Mouse (Mus musculus): ENCODE measurements around the gene Otud7b.
"Not testable (repeated sequence)": the region's sequence is repeated elsewhere in the genome, so short reads cannot be mapped to it uniquely, and the experiment has no call there.

Gene Otud7b

DNA sequence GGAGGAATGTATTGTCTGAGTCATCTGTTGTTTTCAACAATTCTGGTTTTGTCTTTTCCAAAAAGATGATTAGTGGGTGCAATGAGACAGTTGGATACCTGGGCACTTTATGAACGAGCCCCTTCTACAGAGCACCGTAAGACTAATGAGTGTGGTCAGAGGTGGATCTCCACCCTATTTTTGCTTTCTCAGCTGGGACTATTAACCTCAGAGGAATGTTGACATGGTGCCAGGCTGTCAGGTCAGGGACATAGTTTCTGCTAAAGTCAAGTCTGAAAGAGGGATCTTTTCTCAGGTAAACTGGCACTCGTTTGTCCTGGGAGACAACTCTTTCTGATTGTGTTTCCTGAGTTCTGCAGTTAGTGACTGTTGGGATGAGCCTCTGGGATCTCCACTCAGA lies 30.7 kb downstream of the Otud7b start:
- no peak for DNase-seq (ENCODE audit: low read depth, low spot score)

DNA sequence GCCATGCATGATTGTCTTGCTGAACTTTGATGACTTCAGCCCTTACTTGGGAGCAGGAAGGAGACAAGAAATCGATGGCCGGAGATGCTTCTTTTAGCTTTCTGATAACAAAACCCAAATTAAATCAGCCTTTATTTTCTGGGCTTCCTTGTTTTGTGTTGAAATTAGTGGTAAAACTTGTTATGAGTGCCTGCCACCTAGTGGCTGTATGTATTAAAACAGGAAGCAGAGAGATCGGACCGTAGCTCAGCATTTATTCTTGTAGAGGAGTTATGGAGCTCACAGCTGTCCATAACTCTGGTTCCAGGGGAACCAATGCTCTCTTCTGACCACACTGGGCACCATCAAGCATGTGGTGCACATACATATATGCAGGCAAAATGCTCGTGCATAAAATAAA lies 43.6 kb downstream of the Otud7b start:
- peak; percentile 62 for DNase-seq (ENCODE audit: low read depth, low spot score)

DNA sequence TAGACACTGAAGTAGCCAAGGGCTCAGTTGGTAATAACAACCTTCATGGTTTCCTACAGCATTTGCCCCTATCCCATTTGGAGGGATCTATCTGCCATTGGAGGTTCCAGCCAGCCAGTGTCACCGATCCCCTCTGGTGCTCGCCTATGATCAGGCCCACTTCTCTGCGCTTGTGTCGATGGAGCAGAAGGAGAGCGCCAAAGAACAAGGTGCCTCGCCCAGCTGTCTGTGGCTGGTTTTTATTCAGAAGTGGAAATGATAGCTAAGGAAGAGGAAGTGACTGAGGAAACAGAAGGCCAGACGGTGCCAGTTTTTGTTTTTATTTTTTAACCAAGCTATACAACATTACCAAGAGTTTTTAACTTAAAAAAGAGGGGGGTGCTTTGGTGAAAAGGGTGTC lies 47.5 kb downstream of the Otud7b start:
- DNase-seq (ENCODE audit: low read depth, low spot score): no peak

DNA sequence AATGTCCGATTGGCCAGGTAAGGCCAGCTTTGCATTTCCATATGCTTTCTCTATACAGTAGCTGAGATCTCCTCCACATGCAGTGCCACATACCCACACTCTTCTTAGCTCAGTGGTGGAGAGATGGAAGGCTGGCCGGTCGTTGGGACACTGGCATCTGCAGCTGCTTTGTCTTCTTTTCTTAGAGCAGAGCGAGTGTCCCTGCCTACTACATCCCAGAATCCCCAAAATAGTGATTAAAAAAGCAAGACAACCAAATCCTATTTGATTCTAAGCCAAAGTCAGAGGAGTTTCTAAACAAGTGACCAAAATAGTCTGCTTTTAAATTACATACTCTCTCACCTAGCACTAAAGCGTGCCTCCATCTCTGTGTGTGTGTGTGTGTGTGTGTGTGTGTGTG lies 48.3 kb downstream of the Otud7b start:
- no peak for DNase-seq (ENCODE audit: low read depth, low spot score)

DNA sequence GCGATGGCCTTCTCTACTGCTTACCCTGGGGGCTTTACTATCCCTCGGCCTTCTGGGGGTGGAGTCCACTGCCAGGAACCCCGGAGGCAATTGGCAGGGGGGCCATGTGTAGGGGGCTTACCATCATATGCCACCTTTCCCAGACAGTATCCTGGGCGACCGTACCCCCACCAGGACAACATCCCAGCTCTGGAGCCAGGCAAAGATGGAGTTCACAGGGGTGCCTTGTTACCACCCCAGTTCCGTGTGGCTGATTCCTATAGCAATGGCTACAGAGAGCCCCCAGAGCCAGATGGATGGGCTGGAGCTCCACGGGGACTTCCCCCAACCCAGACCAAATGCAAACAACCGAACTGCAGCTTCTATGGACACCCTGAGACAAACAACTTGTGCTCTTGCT lies 51.2 kb downstream of the Otud7b start:
- DNase-seq (ENCODE audit: low read depth, low spot score): no peak

DNA sequence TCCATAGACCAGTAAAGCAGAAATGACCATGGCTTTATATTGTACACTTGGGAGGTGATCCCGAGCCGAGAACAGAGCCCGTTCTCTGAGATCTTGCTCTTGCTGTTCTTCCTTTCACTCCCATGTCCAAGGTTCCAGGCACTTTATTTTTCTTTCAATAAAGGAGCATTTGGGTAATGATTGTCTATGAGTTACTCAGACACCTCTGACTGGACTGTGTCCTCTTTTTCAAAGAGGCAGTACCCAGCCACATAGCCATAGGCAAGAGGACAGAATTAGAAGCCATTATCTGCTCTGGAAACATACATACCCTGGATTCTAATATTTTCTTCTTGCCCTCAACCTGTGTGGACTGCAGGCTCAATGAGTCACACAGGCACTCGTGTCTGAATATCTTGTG lies 55.5 kb downstream of the Otud7b start:
- DNase-seq (ENCODE audit: low read depth, low spot score): no peak

DNA sequence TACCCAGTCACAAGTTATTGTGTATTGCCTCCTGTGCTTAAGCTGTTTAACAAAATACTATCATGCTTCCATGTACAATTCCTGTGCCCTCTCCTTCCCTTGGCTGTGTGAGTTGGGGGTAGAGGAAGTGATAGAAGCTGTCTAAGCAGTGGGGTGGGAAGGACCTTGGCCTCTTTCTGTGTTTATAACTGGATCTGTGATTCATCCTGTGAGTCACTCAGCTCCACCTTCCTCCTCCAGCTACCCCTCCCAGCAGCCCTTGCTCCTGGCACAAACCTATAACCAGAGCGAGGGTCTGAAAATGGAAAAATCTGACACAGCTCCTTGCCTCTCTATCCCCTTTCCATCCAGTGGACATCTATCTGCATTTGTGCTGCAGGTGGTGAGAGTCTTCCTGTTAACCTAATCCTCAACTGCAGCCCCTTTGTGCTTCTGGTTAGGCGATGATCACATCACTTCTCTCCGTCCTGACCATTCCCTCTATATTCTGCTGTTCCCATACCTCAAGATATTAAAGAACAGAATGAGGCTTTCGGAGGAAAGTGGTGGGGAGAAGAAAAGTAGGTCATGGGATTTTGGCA lies 56.0 kb downstream of the Otud7b start:
- DNase-seq (ENCODE audit: low read depth, low spot score): no peak

DNA sequence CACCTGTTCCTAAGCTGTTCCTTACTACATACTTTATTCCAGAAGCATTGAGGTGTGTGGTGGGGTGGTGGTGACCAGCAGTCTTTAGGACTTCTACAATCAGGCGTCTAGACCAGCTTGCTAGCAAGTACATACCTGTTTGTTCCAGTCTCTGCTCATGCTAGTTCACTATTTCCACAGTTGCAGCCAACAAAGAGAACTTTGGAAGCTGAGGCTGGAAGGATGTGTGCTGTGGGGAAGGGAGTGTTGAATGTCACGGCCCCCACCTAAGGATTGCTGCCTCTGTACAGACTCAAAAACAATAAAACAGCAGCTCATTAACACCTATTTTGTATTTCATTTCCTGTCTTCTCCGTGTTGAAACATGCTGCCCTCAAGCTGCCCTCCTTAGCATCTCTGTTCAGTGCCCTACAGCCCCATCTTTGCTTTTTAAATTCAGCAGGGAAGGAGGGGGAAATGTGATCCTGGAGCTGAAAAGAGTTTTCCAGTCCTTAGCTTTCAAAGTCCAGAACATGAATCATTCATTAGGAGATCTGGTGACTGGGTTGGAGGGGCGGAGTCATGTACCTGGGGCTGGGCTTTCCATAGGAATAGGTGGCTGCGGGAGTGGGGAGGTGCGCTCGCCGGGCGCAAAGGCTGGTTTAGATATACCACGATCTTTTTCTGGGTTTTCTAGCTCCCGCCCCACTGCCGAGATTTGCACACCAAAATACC lies 56.6 kb downstream of the Otud7b start:
- peak; percentile 78 for DNase-seq (ENCODE audit: low read depth, low spot score)

DNA sequence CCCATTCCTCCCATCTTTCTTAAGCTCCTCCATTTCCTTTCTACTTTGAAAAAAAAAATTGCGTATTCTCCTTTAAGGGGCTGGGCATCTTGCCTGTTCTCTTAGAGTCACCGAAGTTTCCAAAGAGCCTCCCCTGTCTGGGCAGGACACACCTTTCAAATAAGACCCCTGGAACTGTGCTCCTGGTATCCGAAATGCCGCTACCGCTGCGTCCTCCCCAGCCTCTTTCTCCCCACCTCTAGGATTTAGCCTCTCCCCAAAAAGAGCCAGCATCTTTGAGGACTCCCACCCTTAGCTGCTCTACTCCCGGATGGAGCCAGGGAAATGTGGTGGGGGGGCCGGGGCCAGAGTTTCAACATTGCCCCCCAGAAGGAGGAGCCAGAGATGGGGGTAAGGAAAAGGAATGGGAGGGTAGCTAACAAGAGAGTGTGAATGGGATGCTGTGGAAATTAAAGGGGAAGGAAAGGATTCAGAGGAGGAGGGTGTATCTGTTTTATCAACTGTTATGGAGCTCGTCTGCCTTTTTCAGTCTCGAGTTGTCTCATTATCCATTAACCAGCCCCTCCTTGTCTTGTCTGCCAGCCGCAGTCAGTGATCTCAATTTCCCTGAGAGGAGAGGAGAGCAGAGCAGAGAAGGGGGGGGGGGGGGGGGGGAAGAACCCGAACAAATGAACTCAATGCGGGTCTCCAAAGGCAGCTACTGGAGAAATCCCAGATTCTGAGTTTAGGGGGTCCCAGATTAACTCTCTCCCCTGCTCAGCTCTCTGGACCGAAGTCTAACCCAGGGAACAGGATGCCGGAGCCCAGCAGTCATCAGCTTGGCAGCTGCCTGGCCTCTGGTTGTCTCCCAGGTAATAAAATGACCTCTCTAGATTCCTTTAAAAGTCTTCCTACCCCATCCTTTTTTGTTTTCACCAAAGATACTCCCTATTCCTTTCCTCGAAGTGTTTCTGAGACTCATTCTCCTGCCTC lies 57.8 kb downstream of the Otud7b start, which contains the start of gene Mtmr11:
Gene Mtmr11 (plus strand): TSS at position 136 of the 972 bp plus-strand sequence.
- no peak for DNase-seq (ENCODE audit: low read depth, low spot score)

DNA sequence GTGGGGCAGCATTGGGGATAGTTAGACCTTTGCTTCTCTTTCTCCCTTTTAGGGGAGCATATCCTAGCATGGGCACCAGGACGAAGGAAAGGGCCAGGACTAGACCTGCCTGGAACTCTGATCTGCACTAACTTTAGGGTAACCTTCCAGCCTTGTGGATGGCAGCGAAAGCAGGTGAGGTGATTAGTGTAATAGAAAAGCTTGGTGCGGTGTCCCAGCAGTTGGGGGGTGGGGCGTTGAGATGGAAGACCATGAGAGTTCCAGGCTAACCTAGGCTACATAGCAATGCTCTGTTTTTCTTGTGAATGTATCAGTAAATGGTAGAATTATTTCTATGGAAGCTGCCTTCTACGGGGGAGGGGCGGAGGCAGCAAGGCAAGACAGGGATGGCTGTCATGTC lies 58.7 kb downstream of the Otud7b start:
- DNase-seq (ENCODE audit: low read depth, low spot score): no peak

DNA sequence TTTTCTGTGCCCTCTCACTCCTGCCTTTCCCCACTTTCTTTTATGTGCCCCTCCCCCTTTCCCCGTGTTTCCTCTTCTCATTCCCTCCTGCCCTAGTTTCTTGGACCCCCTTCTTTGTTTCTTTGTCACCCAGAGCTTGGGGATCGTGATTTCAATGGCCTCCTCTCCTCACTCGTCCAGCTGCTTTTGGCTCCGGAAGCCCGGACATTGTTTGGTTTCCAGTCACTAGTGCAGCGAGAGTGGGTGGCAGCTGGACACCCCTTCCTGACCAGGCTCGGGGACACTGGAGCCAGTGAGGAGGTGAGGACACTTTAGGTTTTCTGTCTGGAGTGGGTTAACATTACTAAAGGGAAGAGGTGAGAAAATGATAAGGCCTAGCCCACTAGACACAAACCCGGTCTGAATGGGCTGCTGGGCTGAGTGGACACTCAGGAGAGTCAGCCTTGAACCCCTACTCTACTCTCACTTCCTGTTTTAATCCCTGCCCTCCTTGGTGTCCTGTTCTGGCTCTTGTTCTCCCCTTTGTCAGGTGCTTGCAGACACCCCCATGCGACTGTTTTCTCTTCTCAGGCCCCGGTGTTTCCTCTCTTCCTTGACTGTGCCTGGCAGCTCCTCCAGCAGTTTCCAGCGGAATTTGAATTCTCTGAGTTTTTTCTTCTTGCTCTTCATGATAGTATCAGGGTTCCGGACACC lies 64.3 kb downstream of the Otud7b start:
- DNase-seq (ENCODE audit: low read depth, low spot score): no peak

DNA sequence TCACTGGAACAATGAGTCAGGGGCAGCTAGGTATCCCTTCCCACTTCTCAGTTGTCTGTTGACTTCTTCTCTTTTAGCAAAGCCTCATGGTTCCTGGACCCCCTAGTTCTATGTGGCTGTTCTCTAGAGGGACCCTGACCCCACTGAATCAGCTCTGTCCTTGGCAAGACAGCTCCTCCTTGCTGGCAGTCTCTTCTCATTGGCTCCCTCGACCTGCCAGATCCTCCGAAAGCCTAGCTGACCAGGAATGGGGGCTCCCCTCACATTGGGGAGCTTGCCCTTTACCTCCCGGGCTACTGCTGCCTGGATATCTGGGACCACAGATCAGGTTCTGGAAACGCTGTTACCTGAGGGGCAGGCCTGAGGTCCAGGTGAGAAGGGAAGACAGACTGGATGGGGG lies 65.9 kb downstream of the Otud7b start:
- no peak for DNase-seq (ENCODE audit: low read depth, low spot score)

DNA sequence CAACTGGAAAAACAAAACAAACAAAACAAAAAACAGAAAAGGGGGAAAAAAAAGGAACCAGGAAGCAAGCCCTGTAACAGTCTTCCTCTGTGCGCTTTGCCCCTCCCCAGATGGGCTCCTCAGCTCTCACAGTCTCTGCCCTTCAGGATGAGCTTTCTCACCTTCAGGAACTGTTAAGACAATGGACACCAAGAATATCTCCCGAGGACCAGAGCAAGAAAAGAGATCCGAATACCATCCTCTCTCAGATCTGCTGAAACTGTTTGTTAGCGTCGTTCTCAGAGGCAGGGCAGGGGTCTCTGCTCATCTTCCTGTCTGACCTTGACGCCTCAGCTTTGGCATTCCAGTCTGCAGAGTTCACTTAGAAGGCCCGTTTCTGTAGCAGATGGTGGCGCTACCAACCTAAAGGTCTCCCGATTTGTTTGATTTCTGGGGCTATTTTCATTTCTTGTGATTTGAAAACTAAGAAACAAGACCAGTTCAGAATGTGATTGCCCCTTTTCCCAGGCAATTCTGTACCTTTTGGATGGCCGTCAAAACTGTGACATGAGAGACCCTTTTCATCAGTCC lies 66.7 kb downstream of the Otud7b start:
- no peak for DNase-seq (ENCODE audit: low read depth, low spot score)

DNA sequence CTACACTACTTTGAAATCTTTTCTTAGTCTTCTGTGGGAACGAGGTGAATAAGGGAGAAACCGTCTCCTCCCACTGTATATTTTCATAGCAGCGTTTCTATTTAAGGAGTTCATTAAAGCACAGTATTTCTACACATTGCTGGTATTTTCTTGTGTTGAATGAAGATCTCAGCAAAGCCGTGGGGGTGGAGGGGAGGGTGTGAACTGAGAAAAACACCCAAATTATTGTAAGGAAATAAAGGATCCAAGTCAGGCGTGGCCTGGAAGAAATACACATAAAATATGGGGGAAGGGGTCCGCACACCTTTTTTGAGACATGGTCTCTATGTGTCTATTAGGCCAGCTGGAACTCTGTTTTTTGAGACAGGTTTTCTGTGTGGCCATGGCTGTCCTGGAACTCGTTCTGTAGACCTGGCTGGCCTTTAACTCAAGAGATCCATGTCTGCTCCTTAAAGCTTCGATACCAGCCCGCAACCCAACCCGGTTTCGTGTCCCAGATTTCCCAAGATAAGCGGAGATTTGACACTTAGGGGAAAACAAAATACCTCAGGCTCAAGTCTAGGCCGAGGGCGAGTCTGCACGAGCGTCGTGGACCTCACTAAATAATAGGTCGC lies 67.4 kb downstream of the Otud7b start:
- DNase-seq (ENCODE audit: low read depth, low spot score): no peak

DNA sequence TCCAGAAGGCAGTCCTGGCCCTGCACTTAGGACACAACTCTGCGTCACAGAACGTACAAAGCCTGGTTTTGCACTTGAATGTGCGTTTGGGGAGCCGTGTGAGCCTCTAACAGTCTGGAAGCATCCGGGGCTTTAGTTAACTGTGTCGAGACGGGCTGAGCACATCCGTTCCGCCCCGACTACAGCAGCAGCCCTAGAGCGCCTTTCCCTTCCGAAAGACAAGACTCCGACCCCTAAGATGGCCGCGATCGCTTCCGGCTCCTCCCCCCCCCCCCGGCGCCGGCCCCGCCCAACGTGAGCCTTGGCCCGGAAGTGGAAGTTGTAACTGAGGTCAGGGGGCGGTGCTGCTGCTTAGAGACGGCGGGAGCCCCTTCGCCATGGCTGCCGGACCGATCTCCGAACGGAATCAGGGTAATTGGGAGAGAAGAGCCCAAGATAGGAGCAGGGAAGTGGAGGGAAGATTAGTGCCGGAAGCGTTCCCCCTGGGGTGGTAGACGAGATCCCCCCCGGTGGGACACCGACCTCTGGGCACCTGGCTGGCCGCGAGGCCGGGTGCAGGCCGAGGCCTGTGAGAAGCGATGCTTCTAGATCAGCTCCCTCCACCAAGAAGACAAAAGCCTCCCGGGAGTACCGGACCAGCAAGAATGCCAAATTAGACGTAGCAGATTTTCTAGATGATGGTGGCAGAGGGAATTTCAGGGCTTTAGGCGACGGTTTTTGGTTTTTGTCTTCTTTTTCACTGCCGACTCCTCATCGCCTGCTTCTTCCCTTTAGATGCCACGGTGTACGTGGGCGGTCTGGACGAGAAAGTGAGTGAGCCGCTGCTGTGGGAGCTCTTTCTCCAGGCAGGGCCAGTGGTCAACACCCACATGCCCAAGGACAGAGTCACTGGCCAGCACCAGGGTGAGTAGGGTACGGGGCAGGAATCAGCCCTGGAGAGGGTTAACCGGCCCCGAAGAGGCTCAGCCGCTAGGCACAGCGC lies 68.2 kb downstream of the Otud7b start, which contains the start of gene Sf3b4:
Gene Sf3b4 (plus strand): TSS at position 136 of the 982 bp plus-strand sequence.
- DNase-seq (ENCODE audit: low read depth, low spot score): peak; percentile 78

DNA sequence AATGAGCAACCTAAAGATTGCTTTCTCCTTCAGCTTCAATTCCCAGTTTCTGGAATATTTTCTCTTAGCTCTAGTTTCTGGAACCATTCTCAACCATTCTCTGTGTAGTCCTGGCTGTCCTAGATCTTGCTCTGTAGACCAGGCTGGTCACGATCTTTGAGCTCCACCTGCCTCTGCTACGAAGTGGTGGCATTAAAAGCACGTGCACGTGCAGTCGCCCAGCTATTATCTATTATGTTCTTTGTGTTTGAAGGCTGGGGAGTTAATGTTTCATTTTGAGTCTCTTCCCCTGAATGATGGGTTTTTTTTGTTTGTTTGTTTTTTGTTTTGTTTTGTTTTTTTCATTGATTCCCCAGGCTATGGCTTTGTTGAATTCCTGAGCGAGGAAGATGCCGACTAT lies 68.9 kb downstream of the Otud7b start:
- DNase-seq (ENCODE audit: low read depth, low spot score): no peak

DNA sequence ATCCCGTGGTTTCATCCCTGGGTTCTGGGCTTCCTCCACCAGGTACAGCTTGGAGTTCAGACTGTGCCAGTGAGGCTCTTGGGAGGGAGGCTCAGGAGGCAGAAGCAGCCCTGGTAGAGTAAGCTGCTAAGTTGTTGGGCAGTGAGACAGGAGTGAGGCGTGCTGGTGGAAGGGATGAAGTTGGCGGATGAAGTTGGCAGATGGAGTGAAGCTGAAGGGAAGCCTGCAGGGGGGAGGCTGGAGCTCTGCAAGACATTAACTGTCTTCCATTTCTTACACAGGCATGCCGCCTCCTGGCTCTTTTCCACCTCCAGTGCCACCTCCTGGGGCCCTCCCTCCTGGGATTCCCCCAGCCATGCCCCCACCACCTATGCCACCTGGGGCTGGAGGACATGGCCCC lies 69.7 kb downstream of the Otud7b start:
- DNase-seq (ENCODE audit: low read depth, low spot score): not testable (repeated sequence)

DNA sequence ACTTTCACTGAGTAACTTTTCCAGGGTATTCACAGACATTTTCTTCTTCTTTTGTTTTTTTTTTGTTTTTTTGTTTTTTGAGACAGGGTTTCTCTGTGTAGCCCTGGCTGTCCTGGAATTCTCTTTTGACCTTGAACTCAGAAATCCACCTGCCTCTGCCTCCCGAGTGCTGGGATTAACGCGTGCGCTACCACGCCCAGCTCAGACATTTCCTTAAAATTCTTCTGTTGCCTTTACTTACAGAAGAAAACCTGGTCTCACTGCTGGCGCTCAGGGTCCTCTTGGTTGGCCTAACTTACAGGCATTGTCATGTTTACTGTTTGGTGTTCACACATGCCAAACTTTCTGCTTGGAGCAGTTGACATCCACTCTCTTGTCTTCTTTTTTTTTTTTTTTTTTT lies 70.9 kb downstream of the Otud7b start:
- no peak for DNase-seq (ENCODE audit: low read depth, low spot score)

DNA sequence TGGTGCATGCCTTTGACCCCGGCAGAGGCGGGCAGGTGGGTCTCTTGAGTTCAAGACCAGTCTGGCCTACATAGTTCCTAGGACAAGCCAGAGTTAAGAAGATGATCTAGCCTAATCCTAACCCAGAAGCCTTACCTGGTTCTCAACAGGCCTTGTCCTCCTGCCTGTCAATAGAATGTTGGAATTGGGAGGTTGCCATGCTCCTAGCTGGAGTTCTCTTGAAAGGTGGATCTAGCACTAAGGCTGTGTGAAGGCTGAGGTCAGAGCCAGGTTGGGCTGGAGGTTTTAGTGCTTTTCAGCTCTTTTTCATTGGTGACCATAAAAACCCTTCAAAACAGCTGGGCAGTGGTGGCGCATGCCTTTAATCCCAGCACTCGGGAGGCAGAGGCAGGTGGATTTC lies 74.1 kb downstream of the Otud7b start:
- no peak for DNase-seq (ENCODE audit: low read depth, low spot score)

DNA sequence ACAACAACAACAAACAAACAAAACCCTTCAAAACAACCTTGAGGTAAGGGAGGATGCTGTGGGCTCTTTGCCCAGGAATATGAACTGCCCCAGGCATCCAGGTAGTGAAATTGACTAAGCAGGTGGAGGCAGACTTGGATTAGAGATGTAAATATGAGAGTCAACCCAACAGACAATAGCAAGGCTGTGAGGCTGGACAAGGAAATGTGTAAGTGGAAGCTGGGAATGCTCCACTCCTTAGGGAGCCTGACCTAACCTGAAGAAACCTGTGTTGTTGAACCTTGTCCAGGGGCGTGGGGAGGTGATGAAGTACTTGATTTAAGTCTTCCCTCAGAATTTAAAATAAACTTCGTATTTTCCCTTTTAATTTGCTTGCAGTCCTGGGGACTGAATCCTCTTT lies 74.6 kb downstream of the Otud7b start:
- DNase-seq (ENCODE audit: low read depth, low spot score): no peak
